Mouse (Mus musculus) bone marrow, adult 2 months (tissue): ENCODE results near the gene Rnf128.

Source experiments
- CTCF ChIP-seq: fragments of 200-500 bp; IDR thresholded peaks from 2 replicates; pipeline ENCODE4 v1.5.1; 2011; ENCODE audit warnings: low read length, control low read depth; ENCODE audit not compliant: control insufficient read depth, insufficient read depth
- POLR2A ChIP-seq: fragments of 200-500 bp; IDR thresholded peaks from 2 replicates; pipeline ENCODE4 v1.6.1; 2011; ENCODE audit warnings: low read depth, mild to moderate bottlenecking, control low read depth, low read length, borderline replicate concordance; ENCODE audit not compliant: control insufficient read depth

- TF ChIP-seq POLR2A (no peak), CTCF (no peak)
These were observed 77.3 kb downstream of the Rnf128 start for GRCm38 (mm10) chrX:139640418-139640817.
